Mouse (Mus musculus): Measurements from ENCODE around the gene Stat3. TPM values are rescaled to one million over a fixed set of nuclear protein-coding genes. Genes with fewer than 3 reads are reported as not detected.

The Stat3 gene
- 221 TPM for polyA plus RNA-seq (2017; shearing (Covaris generic))

DNA sequence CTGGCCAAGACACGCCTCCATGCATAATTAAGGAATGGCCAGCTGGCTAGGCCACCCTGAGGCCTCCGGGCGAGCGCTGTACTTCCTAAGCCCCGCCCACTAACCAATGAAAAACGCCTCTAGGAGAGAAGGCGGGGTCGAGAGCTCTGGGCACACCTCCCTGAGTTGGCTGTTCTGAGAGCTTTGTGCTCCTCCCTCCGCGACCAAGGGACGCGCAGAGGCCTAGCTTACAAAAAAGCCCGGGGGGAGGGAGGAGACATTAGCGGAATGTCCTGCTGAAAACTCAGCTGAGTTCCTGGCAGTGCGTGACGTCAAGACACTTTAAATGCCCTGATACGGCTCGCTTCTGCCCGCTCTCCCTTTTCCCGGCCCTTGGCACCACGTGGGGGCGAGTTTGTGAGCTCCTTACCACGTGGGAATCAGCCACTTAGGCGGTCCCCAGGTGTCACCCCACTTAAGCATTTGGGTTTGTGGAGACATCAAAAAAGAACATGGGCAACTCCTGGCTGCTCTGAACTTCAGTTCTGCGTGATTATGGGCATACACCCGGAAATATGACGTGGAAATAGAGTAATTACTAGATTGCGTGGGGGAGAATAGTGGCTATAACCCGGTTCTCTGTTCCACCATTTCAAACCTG lies at the start of gene Stat3:
Gene Stat3, minus strand, starts transcription at position 29 of the 640 bp plus-strand sequence.

GRCm38 (mm10) chr11:100970557-100970937 lies 31.2 kb upstream of the Stat3 start, which contains the start of gene Cavin1:
Gene Cavin1, minus strand, starts transcription at chr11:100970887.

GRCm38 (mm10) chr11:100858935-100859578 lies 80.3 kb downstream of the Stat3 start, which contains the start of gene Stat5a:
Gene Stat5a, plus strand, starts transcription at chr11:100859351.

DNA sequence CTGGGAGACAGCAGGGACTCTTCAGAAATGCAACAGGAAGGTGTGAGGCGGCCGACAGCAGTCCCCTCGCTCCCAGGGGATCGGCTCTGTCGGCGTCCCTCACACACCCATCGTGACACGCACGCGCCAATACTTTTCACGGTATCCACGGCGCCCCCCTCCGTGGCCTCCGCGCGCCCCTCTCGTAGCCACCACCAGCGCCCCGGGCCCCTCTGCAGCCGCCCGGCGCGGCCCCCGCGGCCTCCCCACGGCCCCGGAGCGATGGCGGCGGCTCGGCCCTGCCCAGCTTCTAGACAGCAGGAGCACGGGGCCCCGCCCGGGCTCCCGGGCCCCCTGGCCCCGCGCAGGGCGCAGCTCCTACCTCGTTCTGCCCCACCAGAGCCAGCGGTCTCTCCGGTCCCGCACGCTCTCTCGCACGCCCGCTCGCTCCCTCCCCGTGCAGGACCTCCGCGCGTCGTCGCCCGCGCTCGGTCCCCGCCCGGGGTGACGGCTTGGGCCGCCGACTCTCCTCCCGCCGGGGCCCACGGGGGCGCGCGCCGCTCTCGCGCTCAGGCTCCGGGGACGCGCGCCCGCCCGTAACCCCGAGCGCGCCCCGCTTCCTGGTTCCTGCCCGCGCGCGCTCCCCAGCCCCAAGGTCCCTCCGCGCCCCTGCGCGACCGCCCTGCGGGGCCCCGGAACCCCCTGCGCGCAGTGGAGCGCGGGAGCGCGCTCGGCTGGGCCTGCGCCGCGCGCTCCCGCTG lies 89.1 kb downstream of the Stat3 start, which contains the start of gene Stat5b:
Gene Stat5b, minus strand, starts transcription at position 687 of the 740 bp plus-strand sequence.

Other genes starting within 250 kb of the Stat3 start
- 0.33 TPM for gene Zfp385c, start 247.1 kb downstream of the Stat3 start, polyA plus RNA-seq (2017; shearing (Covaris generic))
- gene Dhx58, start 235.3 kb downstream of the Stat3 start, polyA plus RNA-seq (2017; shearing (Covaris generic)) = 37.6 TPM
- 30.4 TPM for gene Kat2a, start 227.1 kb downstream of the Stat3 start, polyA plus RNA-seq (2017; shearing (Covaris generic))
- 1.2 TPM for gene Hspb9, start 225.7 kb downstream of the Stat3 start, polyA plus RNA-seq (2017; shearing (Covaris generic))
- gene Rab5c, start 201.3 kb downstream of the Stat3 start, polyA plus RNA-seq (2017; shearing (Covaris generic)) = 61.0 TPM
- gene Kcnh4, start 179.6 kb downstream of the Stat3 start, polyA plus RNA-seq (2017; shearing (Covaris generic)) = 0.07 TPM
- not detected for gene Hcrt, start 176.6 kb downstream of the Stat3 start, polyA plus RNA-seq (2017; shearing (Covaris generic))
- 5.4 TPM for gene Ghdc, start 168.6 kb downstream of the Stat3 start, polyA plus RNA-seq (2017; shearing (Covaris generic))
- gene Stat5b, start 88.8 kb downstream of the Stat3 start, polyA plus RNA-seq (2017; shearing (Covaris generic)) = 123 TPM
- gene Stat5a, start 80.2 kb downstream of the Stat3 start, polyA plus RNA-seq (2017; shearing (Covaris generic)) = 105 TPM
- gene Cavin1, start 31.3 kb upstream of the Stat3 start, polyA plus RNA-seq (2017; shearing (Covaris generic)) = 0.31 TPM
- gene Atp6v0a1, start 69.9 kb upstream of the Stat3 start, polyA plus RNA-seq (2017; shearing (Covaris generic)) = 6.4 TPM
- gene Naglu, start 130.5 kb upstream of the Stat3 start, polyA plus RNA-seq (2017; shearing (Covaris generic)) = 5.5 TPM
- 0.20 TPM for gene Hsd17b1, start 138.9 kb upstream of the Stat3 start, polyA plus RNA-seq (2017; shearing (Covaris generic))
- gene Coasy, start 143.0 kb upstream of the Stat3 start, polyA plus RNA-seq (2017; shearing (Covaris generic)) = 41.6 TPM
- 123 TPM for gene Mlx, start 147.7 kb upstream of the Stat3 start, polyA plus RNA-seq (2017; shearing (Covaris generic))
- gene Psmc3ip, start 155.9 kb upstream of the Stat3 start, polyA plus RNA-seq (2017; shearing (Covaris generic)) = 9.8 TPM
- gene Retreg3, start 180.4 kb upstream of the Stat3 start, polyA plus RNA-seq (2017; shearing (Covaris generic)) = 43.8 TPM
- gene Tubg1, start 180.4 kb upstream of the Stat3 start, polyA plus RNA-seq (2017; shearing (Covaris generic)) = 44.6 TPM
- gene Tubg2, start 216.4 kb upstream of the Stat3 start, polyA plus RNA-seq (2017; shearing (Covaris generic)) = 4.5 TPM
- 0.05 TPM for gene Cntnap1, start 231.0 kb upstream of the Stat3 start, polyA plus RNA-seq (2017; shearing (Covaris generic))
- not detected for gene Plekhh3, start 231.8 kb upstream of the Stat3 start, polyA plus RNA-seq (2017; shearing (Covaris generic))
- 2.0 TPM for gene Ccr10, start 235.9 kb upstream of the Stat3 start, polyA plus RNA-seq (2017; shearing (Covaris generic))

All from CD4-positive, CD25-positive, alpha-beta regulatory T cell, adult 9 weeks (primary cell).